Mouse (Mus musculus) heart, postnatal 14 days (tissue): Measurements from ENCODE around the gene Asmt. TPM values are rescaled to one million over a fixed set of nuclear protein-coding genes. Genes with fewer than 3 reads are reported as not detected.

Experiments used
- DNase-seq, 2 experiments: peaks; one replicate each; pipeline ENCODE4 v3.0.0; 2021 to 2022
- intact Hi-C: fragments of 180-260 bp; cut with DNase I; formaldehyde crosslinking; loops from one replicate; pipeline ENCODE4 v1.15.1; 2025
- long read RNA-seq, 2 experiments: library from polyadenylated mRNA; stranded (forward); transcript quantifications; one replicate each; pipeline ENCODE4 v2.0.0; 2021
- total RNA-seq, 2 experiments: library from RNA; stranded (reverse); gene quantifications; 2 replicates each; pipeline ENCODE4 v1.2.3; 2021

The Asmt gene
- not detected for total RNA-seq
- long read RNA-seq, experiment 1 = 0 reads
- long read RNA-seq, experiment 2 = 0 reads

GRCm38 (mm10) chrX:170672594-170673092 is at the start of gene Asmt:
Gene Asmt, plus strand, starts transcription at chrX:170672644.
- DNase-seq = no peak
- intact Hi-C loops = no loop called here

GRCm38 (mm10) chrX:170673233-170673951 is 948 bp downstream of the Asmt start:
- no peak for DNase-seq
- intact Hi-C loops = no loop called here

- DNase-seq = no peak
- intact Hi-C loops = no loop called here
These were observed 1.9 kb downstream of the Asmt start for GRCm38 (mm10) chrX:170674229-170674771.

- intact Hi-C loops = no loop called here
These were observed 2.7 kb downstream of the Asmt start for GRCm38 (mm10) chrX:170674885-170675876.

GRCm38 (mm10) chrX:170675923-170676605 is 3.6 kb downstream of the Asmt start:
- intact Hi-C loops = no loop called here
- DNase-seq = no peak

More at GRCm38 (mm10) chrX:170674885-170675876, 2.7 kb downstream of the Asmt start:
- no peak for DNase-seq

GRCm38 (mm10) chrX:170676606-170677239 is 4.3 kb downstream of the Asmt start:
- no peak for DNase-seq
- intact Hi-C loops = no loop called here

DNA sequence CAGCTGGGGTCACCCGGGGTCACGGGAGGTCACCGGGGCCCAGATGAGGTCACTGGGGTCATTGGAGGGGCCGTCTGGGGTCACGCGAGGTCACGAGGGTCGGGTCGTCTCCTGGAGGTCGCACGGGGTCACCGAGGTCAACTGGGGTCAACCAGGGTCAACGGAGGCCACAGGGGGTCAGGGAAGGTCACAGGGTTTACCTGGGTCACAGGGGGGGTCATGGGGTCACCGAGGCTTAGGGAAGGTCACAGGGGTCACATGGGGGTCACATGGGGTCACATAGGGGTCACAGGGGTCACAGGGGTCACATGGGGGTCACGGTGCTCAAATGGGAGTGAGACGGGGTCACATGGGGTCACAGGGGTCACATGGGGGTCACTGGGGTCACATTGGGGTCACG is 4.8 kb downstream of the Asmt start:
- intact Hi-C loops = no loop called here
- DNase-seq = no peak

DNA sequence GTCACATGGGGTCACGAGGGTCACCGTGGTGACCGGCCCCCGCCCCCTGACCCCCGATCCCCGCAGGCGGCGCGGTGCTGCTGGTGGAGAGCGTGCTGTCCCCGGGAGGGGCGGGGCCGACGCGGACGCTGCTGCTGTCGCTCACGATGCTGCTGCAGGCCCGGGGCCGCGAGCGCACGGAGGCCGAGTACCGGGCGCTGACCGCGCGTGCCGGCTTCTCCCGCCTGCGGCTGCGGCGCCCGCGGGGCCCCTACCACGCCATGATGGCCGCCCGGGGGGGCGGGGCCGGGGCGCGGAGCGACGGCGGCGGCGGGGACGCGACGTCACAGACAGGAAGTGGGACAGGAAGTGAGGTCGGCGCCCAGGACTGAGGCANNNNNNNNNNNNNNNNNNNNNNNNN is 5.2 kb downstream of the Asmt start:
- intact Hi-C loops = no loop called here
- no peak for DNase-seq
